Mouse (Mus musculus) intestine, embryonic 15.5 days (tissue): ENCODE data around the gene Vps35. TPM values are rescaled to one million over a fixed set of nuclear protein-coding genes. Genes with fewer than 3 reads are reported as not detected.

Experiments
- ATAC-seq: fragments of 200-750 bp; cut with Nextera tagmentation; 2 replicates; pipeline ENCODE4 v1.8.0; 2017; ENCODE audit warnings: moderate TSS enrichment, moderate library complexity
- H3K27ac ChIP-seq: fragments of 300-500 bp; sonication (generic); 2 replicates; pipeline ENCODE4 v1.5.1; 2015; ENCODE audit warnings: mild to moderate bottlenecking, inconsistent platforms
- H3K27me3 ChIP-seq: fragments of 300-500 bp; sonication (generic); replicated peaks from 2 replicates; pipeline ENCODE4 v1.6.1; 2015; ENCODE audit warnings: inconsistent platforms
- H3K36me3 ChIP-seq: fragments of 300-500 bp; sonication (generic); 2 replicates; pipeline ENCODE4 v1.6.1; 2015; ENCODE audit warnings: inconsistent platforms
- H3K4me1 ChIP-seq: fragments of 300-500 bp; sonication (generic); replicated peaks from 2 replicates; pipeline ENCODE4 v1.6.1; 2015; ENCODE audit warnings: inconsistent platforms
- H3K4me2 ChIP-seq: fragments of 300-500 bp; sonication (generic); replicated peaks from 2 replicates; pipeline ENCODE4 v1.6.1; 2015; ENCODE audit warnings: mild to moderate bottlenecking, inconsistent platforms
- H3K4me3 ChIP-seq: fragments of 300-500 bp; sonication (generic); replicated peaks from 2 replicates; pipeline ENCODE4 v1.5.1; 2015; ENCODE audit warnings: inconsistent platforms
- H3K9ac ChIP-seq: fragments of 300-500 bp; sonication (generic); 2 replicates; pipeline ENCODE4 v1.6.1; 2015; ENCODE audit warnings: inconsistent platforms
- H3K9me3 ChIP-seq: fragments of 300-500 bp; sonication (generic); 2 replicates; pipeline ENCODE4 v1.6.1; 2016; ENCODE audit warnings: inconsistent platforms
- WGBS: fragments of 180-500 bp; shearing (Covaris S2); methylation state at CpG from one replicate; pipeline ENCODE4 v1.1.7; 2015; 5-methylcytosine and 5-hydroxymethylcytosine counted together
- polyA plus RNA-seq: library from polyadenylated mRNA; unstranded; fragments of >200 nt; fragmentation: Nextera tagmentation; extraction: Ambion mirVana; gene quantifications from 2 replicates; pipeline ENCODE4 v1.2.1, GENCODE M21; 2015

The Vps35 gene
- polyA plus RNA-seq: 167 and 190 TPM in 2 replicates

GRCm38 (mm10) chr8:85299434-85300077, at the start of gene Vps35, which contains the start of gene Orc6:
Vps35 (minus strand) TSS chr8:85299802.
Orc6 (plus strand) TSS chr8:85299632.
- Histone ChIP-seq H3K36me3 (peaks cover 15% of the 10 kb centered on the region; the same call in 1 of the 2 replicates), H3K27me3 (no peaks in the 10 kb centered on the region), H3K4me3 (peak within 1 kb of the TSS; percentile 91), H3K9me3 (no peaks in the 10 kb centered on the region), H3K27ac (peak within 1 kb of the TSS; percentile 99), H3K9ac (peak within 1 kb of the TSS; percentile 94), H3K4me2 (peak within 1 kb of the TSS; percentile 75), H3K4me1 (peaks cover 11% of the 10 kb centered on the region)
- ATAC-seq: peak; percentile 99
- WGBS: under 1% methylated on average over 63 of the region's 63 CpGs

- WGBS: 64% methylated on average over 5 of the region's 5 CpGs
Measured at GRCm38 (mm10) chr8:85339871-85340573, 40.4 kb upstream of the Vps35 start.

GRCm38 (mm10) chr8:85337681-85338080, 38.1 kb upstream of the Vps35 start:
- H3K4me1 ChIP-seq: peaks cover 3% of the 10 kb centered on the region; the same call in 1 of the 2 replicates
- H3K4me3 ChIP-seq: no peak overlapping the region
- H3K27ac ChIP-seq: no peak overlapping the region
- H3K4me2 ChIP-seq: no peak overlapping the region
- WGBS: 58% methylated on average over 4 of the region's 4 CpGs
- H3K36me3 ChIP-seq: no peaks in the 10 kb centered on the region
- H3K9ac ChIP-seq: no peak overlapping the region
- H3K27me3 ChIP-seq: no peaks in the 10 kb centered on the region
- no peaks in the 10 kb centered on the region for H3K9me3 ChIP-seq
- no peak for ATAC-seq

More at GRCm38 (mm10) chr8:85339871-85340573, 40.4 kb upstream of the Vps35 start:
- no peaks in the 10 kb centered on the region for H3K27me3 ChIP-seq
- H3K4me1 ChIP-seq: peaks cover 3% of the 10 kb centered on the region; the same call in 1 of the 2 replicates
- no peak overlapping the region for H3K9ac ChIP-seq
- no peaks in the 10 kb centered on the region for H3K9me3 ChIP-seq
- no peak overlapping the region for H3K4me2 ChIP-seq
- H3K27ac ChIP-seq: no peak overlapping the region
- peak; percentile 29; the same call in 1 of the 2 replicates for ATAC-seq
- H3K4me3 ChIP-seq: no peak overlapping the region
- no peaks in the 10 kb centered on the region for H3K36me3 ChIP-seq

GRCm38 (mm10) chr8:85336211-85336933, 36.8 kb upstream of the Vps35 start:
- no peak overlapping the region for H3K9ac ChIP-seq
- peak; percentile 57 for ATAC-seq
- no peaks in the 10 kb centered on the region for H3K36me3 ChIP-seq
- H3K9me3 ChIP-seq: no peaks in the 10 kb centered on the region
- 63% methylated on average over 6 of the region's 6 CpGs for WGBS
- peak overlapping the region; percentile 40 for H3K4me2 ChIP-seq
- H3K27me3 ChIP-seq: no peaks in the 10 kb centered on the region
- H3K27ac ChIP-seq: peak overlapping the region; percentile 71
- H3K4me3 ChIP-seq: peak overlapping the region; percentile 13; the same call in 1 of the 2 replicates
- peaks cover 3% of the 10 kb centered on the region; the same call in 1 of the 2 replicates for H3K4me1 ChIP-seq

GRCm38 (mm10) chr8:85335105-85335504, 35.5 kb upstream of the Vps35 start:
- Histone ChIP-seq H3K4me2 (peak overlapping the region; percentile 40), H3K4me3 (no peak overlapping the region), H3K9me3 (no peaks in the 10 kb centered on the region), H3K27ac (no peak overlapping the region), H3K27me3 (no peaks in the 10 kb centered on the region), H3K4me1 (peaks cover 3% of the 10 kb centered on the region; the same call in 1 of the 2 replicates), H3K9ac (no peak overlapping the region), H3K36me3 (no peaks in the 10 kb centered on the region)
- no peak for ATAC-seq

DNA sequence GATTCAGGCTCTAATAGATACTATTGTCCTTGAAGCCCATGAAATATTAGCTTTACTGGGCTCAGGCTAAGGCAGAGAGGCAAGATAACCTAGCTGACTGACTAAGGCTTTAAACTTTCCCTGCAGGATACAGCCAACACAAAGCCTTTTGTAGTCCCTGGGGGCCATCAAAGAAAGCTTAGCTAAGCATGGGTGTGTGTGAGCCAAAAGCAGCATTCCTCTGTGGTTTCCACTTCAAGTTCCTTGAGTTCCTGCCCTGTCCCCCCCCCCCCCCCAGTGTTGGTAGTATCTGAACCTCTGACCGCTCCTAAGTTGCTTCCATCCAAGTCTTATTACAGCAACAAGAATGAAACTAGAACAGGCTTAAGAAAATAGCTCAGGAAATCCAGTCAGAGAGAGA, 29.9 kb upstream of the Vps35 start:
- H3K9ac ChIP-seq: no peak overlapping the region
- no peak overlapping the region for H3K4me3 ChIP-seq
- H3K27ac ChIP-seq: no peak overlapping the region

GRCm38 (mm10) chr8:85327036-85327435, 27.4 kb upstream of the Vps35 start:
- no peaks in the 10 kb centered on the region for H3K4me1 ChIP-seq
- 79% methylated on average over 9 of the region's 9 CpGs for WGBS
- H3K27ac ChIP-seq: no peak overlapping the region
- H3K4me2 ChIP-seq: no peak overlapping the region
- H3K9ac ChIP-seq: no peak overlapping the region
- no peak for ATAC-seq
- no peaks in the 10 kb centered on the region for H3K27me3 ChIP-seq
- no peaks in the 10 kb centered on the region for H3K9me3 ChIP-seq
- no peaks in the 10 kb centered on the region for H3K36me3 ChIP-seq
- no peak overlapping the region for H3K4me3 ChIP-seq

More for the DNA sequence above, 29.9 kb upstream of the Vps35 start:
- WGBS: 87% methylated on average over 1 of the region's 1 CpGs
- H3K27me3 ChIP-seq: no peaks in the 10 kb centered on the region
- no peak for ATAC-seq
- no peaks in the 10 kb centered on the region for H3K4me1 ChIP-seq
- no peak overlapping the region for H3K4me2 ChIP-seq
- no peaks in the 10 kb centered on the region for H3K36me3 ChIP-seq
- H3K9me3 ChIP-seq: no peaks in the 10 kb centered on the region

DNA sequence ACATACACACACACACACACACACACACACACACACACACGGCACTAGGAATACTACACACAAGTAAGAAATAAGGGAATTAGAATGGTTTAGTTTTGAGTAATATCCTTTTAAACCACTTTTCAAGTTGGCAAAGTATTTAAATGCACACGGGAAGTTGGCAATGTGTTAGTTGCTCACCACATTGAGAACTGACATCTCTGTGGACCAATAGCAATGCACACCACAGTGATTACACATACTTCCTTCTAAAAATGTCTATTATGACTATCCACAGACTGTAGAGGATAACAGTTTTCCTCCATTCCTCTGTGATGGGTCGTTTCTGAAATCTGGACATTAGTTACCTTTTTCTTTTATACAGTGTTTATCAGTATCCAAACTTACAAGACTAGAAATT, 23.5 kb upstream of the Vps35 start:
- ATAC-seq: no peak
- no peaks in the 10 kb centered on the region for H3K36me3 ChIP-seq
- no peaks in the 10 kb centered on the region for H3K27me3 ChIP-seq
- no peak overlapping the region for H3K4me2 ChIP-seq
- H3K27ac ChIP-seq: no peak overlapping the region
- H3K9ac ChIP-seq: no peak overlapping the region
- no peaks in the 10 kb centered on the region for H3K9me3 ChIP-seq
- no peak overlapping the region for H3K4me3 ChIP-seq
- no peaks in the 10 kb centered on the region for H3K4me1 ChIP-seq
- WGBS: 89% methylated on average over 3 of the region's 3 CpGs

GRCm38 (mm10) chr8:85321981-85322380, 22.4 kb upstream of the Vps35 start:
- no peaks in the 10 kb centered on the region for H3K36me3 ChIP-seq
- no peaks in the 10 kb centered on the region for H3K9me3 ChIP-seq
- ATAC-seq: no peak
- no peak overlapping the region for H3K4me3 ChIP-seq
- H3K4me2 ChIP-seq: no peak overlapping the region
- no peaks in the 10 kb centered on the region for H3K27me3 ChIP-seq
- no peak overlapping the region for H3K9ac ChIP-seq
- no peaks in the 10 kb centered on the region for H3K4me1 ChIP-seq
- no peak overlapping the region for H3K27ac ChIP-seq
- WGBS: 85% methylated on average over 15 of the region's 15 CpGs

- peak; percentile 47; the same call in 1 of the 2 replicates for ATAC-seq
- no peak overlapping the region for H3K9ac ChIP-seq
- WGBS: 88% methylated on average over 4 of the region's 4 CpGs
- no peaks in the 10 kb centered on the region for H3K9me3 ChIP-seq
- H3K4me3 ChIP-seq: no peak overlapping the region
- no peak overlapping the region for H3K4me2 ChIP-seq
- no peaks in the 10 kb centered on the region for H3K27me3 ChIP-seq
- H3K4me1 ChIP-seq: no peaks in the 10 kb centered on the region
- H3K36me3 ChIP-seq: no peaks in the 10 kb centered on the region
- H3K27ac ChIP-seq: no peak overlapping the region
Measured at GRCm38 (mm10) chr8:85318534-85318933, 18.9 kb upstream of the Vps35 start.

DNA sequence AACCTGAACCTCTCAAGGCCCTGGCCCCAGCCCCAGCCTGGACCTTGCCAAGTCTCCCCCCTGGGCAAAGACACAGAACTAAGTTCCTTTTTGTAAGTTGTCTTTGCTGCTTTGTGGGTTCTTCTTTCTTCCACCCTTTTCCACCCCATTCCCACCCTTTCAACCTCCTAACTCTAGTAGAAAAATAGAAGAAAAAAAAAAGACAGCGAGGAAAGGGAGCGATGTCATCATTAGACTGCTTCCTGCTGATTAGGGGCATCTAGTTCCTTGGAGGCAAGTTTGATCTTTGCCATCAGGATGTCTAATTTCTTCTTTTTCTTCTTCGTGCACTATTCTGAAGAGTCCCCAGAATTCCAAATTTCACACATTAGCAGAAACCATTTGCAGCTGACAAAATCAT, 13.4 kb upstream of the Vps35 start:
- peaks cover 6% of the 10 kb centered on the region; the same call in 1 of the 2 replicates for H3K36me3 ChIP-seq
- H3K4me3 ChIP-seq: no peak overlapping the region
- H3K4me2 ChIP-seq: no peak overlapping the region
- no peaks in the 10 kb centered on the region for H3K27me3 ChIP-seq
- H3K27ac ChIP-seq: no peak overlapping the region
- ATAC-seq: no peak
- 90% methylated on average over 3 of the region's 3 CpGs for WGBS
- no peak overlapping the region for H3K9ac ChIP-seq
- H3K4me1 ChIP-seq: no peaks in the 10 kb centered on the region
- H3K9me3 ChIP-seq: no peaks in the 10 kb centered on the region

GRCm38 (mm10) chr8:85311743-85312142, 12.1 kb upstream of the Vps35 start:
- H3K9me3 ChIP-seq: no peaks in the 10 kb centered on the region
- H3K27me3 ChIP-seq: no peaks in the 10 kb centered on the region
- H3K9ac ChIP-seq: no peak overlapping the region
- H3K27ac ChIP-seq: no peak overlapping the region
- H3K4me2 ChIP-seq: no peak overlapping the region
- H3K4me1 ChIP-seq: no peaks in the 10 kb centered on the region
- no peak overlapping the region for H3K4me3 ChIP-seq
- ATAC-seq: peak; percentile 62; the same call in 1 of the 2 replicates
- peaks cover 10% of the 10 kb centered on the region; the same call in 1 of the 2 replicates for H3K36me3 ChIP-seq
